Mouse (Mus musculus) stomach, embryonic 15.5 days (tissue): Measurements from ENCODE around the gene Taar4. TPM values are rescaled to one million over a fixed set of nuclear protein-coding genes. Genes with fewer than 3 reads are reported as not detected.

ENCODE experiments used
- ATAC-seq: fragments of 200-750 bp; cut with Nextera tagmentation; 2 replicates; pipeline ENCODE4 v1.8.0; 2017; ENCODE audit warnings: low read depth, moderate number of reproducible peaks, moderate TSS enrichment; ENCODE audit not compliant: insufficient read depth, low FRiP score
- H3K27ac ChIP-seq: fragments of 300-500 bp; sonication (generic); 2 replicates; pipeline ENCODE4 v1.5.1; 2015; ENCODE audit warnings: mild to moderate bottlenecking, inconsistent platforms
- H3K27me3 ChIP-seq: fragments of 300-500 bp; sonication (generic); replicated peaks from 2 replicates; pipeline ENCODE4 v1.6.1; 2015; ENCODE audit warnings: inconsistent platforms
- H3K36me3 ChIP-seq: fragments of 300-500 bp; sonication (generic); 2 replicates; pipeline ENCODE4 v1.6.1; 2015; ENCODE audit warnings: inconsistent platforms
- H3K4me1 ChIP-seq: fragments of 300-500 bp; sonication (generic); 2 replicates; pipeline ENCODE4 v1.6.1; 2015; ENCODE audit warnings: inconsistent platforms
- H3K4me2 ChIP-seq: fragments of 300-500 bp; sonication (generic); 2 replicates; pipeline ENCODE4 v1.6.1; 2015; ENCODE audit warnings: mild to moderate bottlenecking, inconsistent platforms
- H3K4me3 ChIP-seq: fragments of 300-500 bp; sonication (generic); replicated peaks from 2 replicates; pipeline ENCODE4 v1.5.1; 2015; ENCODE audit warnings: inconsistent platforms
- H3K9ac ChIP-seq: fragments of 300-500 bp; sonication (generic); 2 replicates; pipeline ENCODE4 v1.6.1; 2015; ENCODE audit warnings: inconsistent platforms
- H3K9me3 ChIP-seq: fragments of 300-500 bp; sonication (generic); 2 replicates; pipeline ENCODE4 v1.6.1; 2016; ENCODE audit warnings: inconsistent platforms
- WGBS: fragments of 180-500 bp; shearing (Covaris S2); methylation state at CpG from one replicate; pipeline ENCODE4 v1.1.7; 2015; 5-methylcytosine and 5-hydroxymethylcytosine counted together
- polyA plus RNA-seq: library from polyadenylated mRNA; unstranded; fragments of >200 nt; fragmentation: Nextera tagmentation; extraction: Ambion mirVana; gene quantifications from 2 replicates; pipeline ENCODE4 v1.2.1, GENCODE M21; 2015

Gene Taar4
- polyA plus RNA-seq = not detected in 2 replicates

GRCm38 (mm10) chr10:23960444-23960915 is at the start of gene Taar4:
Gene Taar4 (plus strand): TSS chr10:23960494.
- Histone ChIP-seq H3K9me3 (no peaks in the 10 kb centered on the region), H3K27ac (no peak within 1 kb of the TSS), H3K4me3 (no peak within 1 kb of the TSS), H3K4me2 (no peak within 1 kb of the TSS), H3K27me3 (no peaks in the 10 kb centered on the region), H3K4me1 (peaks cover 2% of the 10 kb centered on the region; the same call in 1 of the 2 replicates), H3K36me3 (no peaks in the 10 kb centered on the region), H3K9ac (no peak within 1 kb of the TSS)
- WGBS = 90% methylated on average over 13 of the region's 13 CpGs
- no peak for ATAC-seq

- Histone ChIP-seq H3K9me3 (no peaks in the 10 kb centered on the region), H3K4me3 (no peak within 1 kb of the TSS), H3K27ac (no peak within 1 kb of the TSS), H3K4me2 (no peak within 1 kb of the TSS), H3K4me1 (no peaks in the 10 kb centered on the region), H3K36me3 (no peaks in the 10 kb centered on the region), H3K27me3 (no peaks in the 10 kb centered on the region), H3K9ac (no peak within 1 kb of the TSS)
- no peak for ATAC-seq
- WGBS = 87% methylated on average over 4 of the region's 4 CpGs
Observed at GRCm38 (mm10) chr10:23920056-23920455, 40.2 kb upstream of the Taar4 start, which contains the start of gene Taar1. Gene Taar1 (plus strand): TSS chr10:23920356.

DNA sequence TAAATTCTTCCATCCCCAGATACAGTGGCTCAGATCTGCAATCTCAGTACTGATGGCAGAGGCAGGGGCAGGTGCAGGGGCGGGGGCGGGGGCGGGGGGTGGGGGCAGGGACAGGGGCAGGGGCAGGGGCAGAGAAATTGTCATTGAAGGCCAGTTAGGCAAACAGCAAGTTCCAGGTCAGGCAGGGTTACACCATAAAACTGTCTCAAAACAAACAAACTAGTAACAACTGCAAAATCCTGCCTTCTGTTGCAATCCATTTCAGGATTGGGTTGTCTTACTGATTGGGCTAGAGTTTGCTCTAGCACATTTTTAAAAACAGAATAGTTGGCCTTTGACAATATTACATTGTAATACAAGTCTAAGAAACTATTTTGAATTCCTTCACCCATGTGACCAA is 37.8 kb upstream of the Taar4 start:
- WGBS = 56% methylated on average over 3 of the region's 3 CpGs
- Histone ChIP-seq H3K9ac (no peak overlapping the region), H3K4me3 (no peak overlapping the region), H3K4me1 (no peaks in the 10 kb centered on the region), H3K27me3 (no peaks in the 10 kb centered on the region), H3K27ac (no peak overlapping the region), H3K4me2 (no peak overlapping the region), H3K9me3 (no peaks in the 10 kb centered on the region), H3K36me3 (no peaks in the 10 kb centered on the region)
- no peak for ATAC-seq

- no peak overlapping the region for H3K27ac ChIP-seq
- no peak overlapping the region for H3K4me2 ChIP-seq
- 85% methylated on average over 2 of the region's 2 CpGs for WGBS
- no peak for ATAC-seq
- no peaks in the 10 kb centered on the region for H3K27me3 ChIP-seq
- H3K36me3 ChIP-seq = no peaks in the 10 kb centered on the region
- no peak overlapping the region for H3K9ac ChIP-seq
- no peak overlapping the region for H3K4me3 ChIP-seq
- H3K4me1 ChIP-seq = no peaks in the 10 kb centered on the region
- H3K9me3 ChIP-seq = no peaks in the 10 kb centered on the region
Observed at GRCm38 (mm10) chr10:23923941-23924340, 36.4 kb upstream of the Taar4 start.

DNA sequence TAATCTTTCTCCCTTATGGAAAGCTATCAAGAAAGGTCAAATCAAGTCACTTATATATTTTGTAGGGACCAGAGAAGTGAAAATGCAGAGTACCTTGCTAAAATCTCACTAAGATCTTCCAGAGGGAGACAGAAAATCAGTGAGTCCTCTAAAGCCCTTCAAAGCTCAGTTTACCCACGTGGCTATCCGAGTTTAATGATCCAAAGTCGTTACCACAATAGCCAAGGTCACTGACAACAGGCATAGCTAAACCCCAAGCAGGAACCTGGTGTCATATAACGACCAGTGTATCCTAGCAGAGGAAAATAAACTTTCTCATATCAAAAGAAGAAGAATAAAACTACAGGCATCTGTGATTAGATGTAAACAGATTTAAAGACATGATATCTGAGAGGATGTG is 22.7 kb upstream of the Taar4 start:
- ATAC-seq = no peak
- H3K27ac ChIP-seq = no peak overlapping the region
- H3K4me1 ChIP-seq = no peaks in the 10 kb centered on the region
- no peak overlapping the region for H3K4me3 ChIP-seq
- no peak overlapping the region for H3K4me2 ChIP-seq
- H3K27me3 ChIP-seq = no peaks in the 10 kb centered on the region
- H3K9me3 ChIP-seq = no peaks in the 10 kb centered on the region
- H3K9ac ChIP-seq = no peak overlapping the region
- 53% methylated on average over 4 of the region's 4 CpGs for WGBS
- no peaks in the 10 kb centered on the region for H3K36me3 ChIP-seq

DNA sequence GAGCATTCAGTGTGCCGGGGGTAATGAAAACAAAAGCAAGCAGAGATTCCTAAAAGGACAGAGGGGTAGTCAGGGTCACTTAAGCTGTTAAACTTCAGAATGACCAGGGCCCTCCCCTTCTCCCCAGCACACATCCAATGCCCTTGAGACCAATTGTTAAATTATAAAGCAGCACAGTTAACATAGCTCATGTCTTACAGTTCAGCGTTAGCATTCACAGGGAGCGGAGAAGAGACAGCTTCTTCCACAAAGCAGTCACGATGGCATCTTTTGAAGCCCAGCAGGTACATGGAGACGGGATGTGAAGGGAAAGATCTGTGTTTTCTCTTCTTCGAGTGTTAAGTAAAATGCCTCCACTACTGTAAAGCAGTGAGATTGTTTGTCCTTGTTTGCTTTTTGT is 22.0 kb upstream of the Taar4 start, which contains the start of gene Taar2:
Gene Taar2, plus strand, starts transcription at position 261 of the 400 bp plus-strand sequence.
- WGBS = 56% methylated on average over 6 of the region's 6 CpGs
- no peak for ATAC-seq
- Histone ChIP-seq H3K9me3 (no peaks in the 10 kb centered on the region), H3K36me3 (no peaks in the 10 kb centered on the region), H3K4me3 (no peak within 1 kb of the TSS), H3K4me2 (no peak within 1 kb of the TSS), H3K27me3 (no peaks in the 10 kb centered on the region), H3K9ac (no peak within 1 kb of the TSS), H3K4me1 (no peaks in the 10 kb centered on the region), H3K27ac (no peak within 1 kb of the TSS)

DNA sequence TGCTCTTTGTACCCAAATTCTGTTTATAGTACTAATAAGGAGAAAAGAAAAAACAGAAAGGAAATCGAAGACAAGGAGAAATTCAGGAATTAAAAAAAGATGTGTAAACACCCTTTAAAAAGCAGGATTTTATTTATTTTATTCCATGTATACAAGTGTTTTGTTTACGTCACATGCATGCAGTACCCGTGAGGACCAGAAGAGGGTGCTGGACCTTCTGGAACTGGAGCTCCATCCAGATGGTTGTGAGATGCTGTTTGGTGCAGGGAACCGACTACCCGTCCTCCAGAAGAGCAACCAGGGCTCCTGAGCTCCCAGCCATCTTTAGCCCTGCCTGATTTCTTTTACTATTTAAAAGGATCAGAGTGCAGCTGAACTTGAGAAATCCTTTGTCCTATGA is 17.8 kb upstream of the Taar4 start:
- no peak overlapping the region for H3K4me2 ChIP-seq
- no peak overlapping the region for H3K27ac ChIP-seq
- no peaks in the 10 kb centered on the region for H3K4me1 ChIP-seq
- no peak overlapping the region for H3K4me3 ChIP-seq
- no peak overlapping the region for H3K9ac ChIP-seq
- no peak for ATAC-seq
- 79% methylated on average over 5 of the region's 5 CpGs for WGBS
- no peaks in the 10 kb centered on the region for H3K27me3 ChIP-seq
- H3K9me3 ChIP-seq = no peaks in the 10 kb centered on the region
- no peaks in the 10 kb centered on the region for H3K36me3 ChIP-seq

- H3K36me3 ChIP-seq = no peaks in the 10 kb centered on the region
- no peaks in the 10 kb centered on the region for H3K4me1 ChIP-seq
- 42% methylated on average over 7 of the region's 7 CpGs for WGBS
- H3K27me3 ChIP-seq = no peaks in the 10 kb centered on the region
- no peak overlapping the region for H3K4me2 ChIP-seq
- H3K9ac ChIP-seq = no peak overlapping the region
- H3K9me3 ChIP-seq = no peaks in the 10 kb centered on the region
- no peak overlapping the region for H3K4me3 ChIP-seq
- no peak for ATAC-seq
- H3K27ac ChIP-seq = no peak overlapping the region
Observed at GRCm38 (mm10) chr10:23948026-23948425, 12.3 kb upstream of the Taar4 start.

DNA sequence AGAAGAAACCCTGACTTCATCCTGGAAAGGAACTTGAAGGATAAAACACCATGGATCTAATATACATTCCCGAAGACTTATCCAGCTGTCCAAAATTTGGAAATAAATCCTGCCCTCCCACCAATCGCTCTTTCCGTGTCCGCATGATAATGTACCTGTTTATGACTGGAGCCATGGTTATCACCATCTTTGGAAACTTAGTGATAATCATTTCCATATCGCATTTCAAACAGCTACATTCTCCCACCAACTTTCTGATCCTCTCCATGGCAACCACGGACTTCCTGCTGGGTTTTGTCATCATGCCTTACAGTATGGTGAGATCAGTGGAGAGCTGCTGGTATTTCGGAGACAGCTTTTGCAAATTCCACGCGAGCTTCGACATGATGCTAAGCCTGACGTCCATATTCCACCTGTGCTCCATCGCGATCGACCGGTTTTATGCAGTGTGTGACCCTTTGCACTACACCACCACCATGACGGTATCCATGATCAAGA is 10.7 kb upstream of the Taar4 start, which contains the start of gene Taar3:
Gene Taar3, plus strand, starts transcription at position 51 of the 498 bp plus-strand sequence.
- no peak within 1 kb of the TSS for H3K9ac ChIP-seq
- WGBS = 87% methylated on average over 16 of the region's 16 CpGs
- no peak within 1 kb of the TSS for H3K4me3 ChIP-seq
- no peaks in the 10 kb centered on the region for H3K9me3 ChIP-seq
- no peaks in the 10 kb centered on the region for H3K36me3 ChIP-seq
- ATAC-seq = no peak
- no peaks in the 10 kb centered on the region for H3K4me1 ChIP-seq
- no peaks in the 10 kb centered on the region for H3K27me3 ChIP-seq
- no peak within 1 kb of the TSS for H3K4me2 ChIP-seq
- no peak within 1 kb of the TSS for H3K27ac ChIP-seq

GRCm38 (mm10) chr10:23951714-23952113 is 8.6 kb upstream of the Taar4 start:
- Histone ChIP-seq H3K4me2 (no peak overlapping the region), H3K36me3 (no peaks in the 10 kb centered on the region)
- WGBS = 75% methylated on average over 6 of the region's 6 CpGs

GRCm38 (mm10) chr10:23959071-23959470 is 1.2 kb upstream of the Taar4 start:
- Histone ChIP-seq H3K9me3 (no peaks in the 10 kb centered on the region), H3K9ac (no peak overlapping the region), H3K4me2 (no peak overlapping the region), H3K4me3 (no peak overlapping the region), H3K36me3 (no peaks in the 10 kb centered on the region), H3K27me3 (no peaks in the 10 kb centered on the region), H3K27ac (no peak overlapping the region), H3K4me1 (peaks cover 2% of the 10 kb centered on the region; the same call in 1 of the 2 replicates)
- WGBS = 42% methylated on average over 3 of the region's 3 CpGs
- ATAC-seq = peak; percentile 85

More at GRCm38 (mm10) chr10:23951714-23952113, 8.6 kb upstream of the Taar4 start:
- Histone ChIP-seq H3K9ac (no peak overlapping the region), H3K4me3 (no peak overlapping the region), H3K4me1 (no peaks in the 10 kb centered on the region), H3K27me3 (no peaks in the 10 kb centered on the region), H3K9me3 (no peaks in the 10 kb centered on the region), H3K27ac (no peak overlapping the region)
- ATAC-seq = no peak

DNA sequence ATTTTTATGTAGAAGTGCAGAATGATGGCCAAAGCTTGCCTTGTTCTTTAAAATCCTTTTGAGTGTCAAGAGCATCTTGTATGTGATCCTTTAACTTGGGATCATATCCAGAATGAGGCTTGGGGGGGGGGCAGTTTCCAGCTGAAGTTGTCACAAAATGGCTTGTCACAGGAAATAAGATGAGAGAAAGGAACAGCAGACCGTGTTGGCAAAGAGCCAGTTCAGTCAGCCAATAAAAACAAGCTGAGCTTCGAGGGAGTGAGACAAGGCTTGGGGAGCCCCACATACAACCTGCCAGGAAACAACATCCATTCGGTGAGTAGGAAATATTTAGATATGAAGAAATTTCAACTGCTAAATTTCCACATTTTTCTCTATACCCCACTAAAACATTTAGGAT is 3.1 kb downstream of the Taar4 start:
- no peak overlapping the region for H3K27ac ChIP-seq
- no peak for ATAC-seq
- 42% methylated on average over 3 of the region's 3 CpGs for WGBS
- no peaks in the 10 kb centered on the region for H3K27me3 ChIP-seq
- H3K9ac ChIP-seq = no peak overlapping the region
- no peak overlapping the region for H3K4me3 ChIP-seq
- H3K36me3 ChIP-seq = no peaks in the 10 kb centered on the region
- peaks cover 2% of the 10 kb centered on the region; the same call in 1 of the 2 replicates for H3K4me1 ChIP-seq
- no peak overlapping the region for H3K4me2 ChIP-seq
- H3K9me3 ChIP-seq = no peaks in the 10 kb centered on the region
